Mouse (Mus musculus) fibroblast of lung, adult 2 months (primary cell): Measurements from ENCODE around the gene Aco2.
A peak's percentile ranks its signal among the peaks of the same experiment; 100 is the strongest.

ENCODE experiments used
- DNase-seq: peaks from one replicate; pipeline ENCODE4 v3.0.0-alpha.2; 2011; ENCODE audit warnings: low read depth

Gene Aco2

DNA sequence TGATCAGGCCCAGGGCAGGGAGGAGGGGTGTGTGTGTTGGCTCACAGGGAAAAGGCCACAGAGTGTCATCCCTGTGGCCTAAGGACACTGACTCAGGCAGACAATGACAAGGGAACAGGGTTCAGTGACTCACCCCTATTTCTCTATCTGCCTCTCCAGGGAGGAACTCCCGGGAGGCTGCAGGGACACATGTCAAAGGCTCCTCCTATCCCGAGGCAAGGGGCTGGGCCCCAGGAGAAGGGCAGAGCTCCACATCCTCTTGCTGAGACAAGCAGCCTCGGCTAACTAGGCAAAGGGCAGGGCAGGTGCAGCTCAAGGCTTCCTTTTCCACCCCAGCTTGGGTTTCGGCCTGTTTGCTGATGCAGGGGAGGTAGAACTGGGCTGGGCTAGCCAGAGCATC lies 26.4 kb upstream of the Aco2 start:
- no peak for DNase-seq

- DNase-seq, result no peak
Observed at GRCm38 (mm10) chr15:81846755-81847154, 25.4 kb upstream of the Aco2 start.

DNA sequence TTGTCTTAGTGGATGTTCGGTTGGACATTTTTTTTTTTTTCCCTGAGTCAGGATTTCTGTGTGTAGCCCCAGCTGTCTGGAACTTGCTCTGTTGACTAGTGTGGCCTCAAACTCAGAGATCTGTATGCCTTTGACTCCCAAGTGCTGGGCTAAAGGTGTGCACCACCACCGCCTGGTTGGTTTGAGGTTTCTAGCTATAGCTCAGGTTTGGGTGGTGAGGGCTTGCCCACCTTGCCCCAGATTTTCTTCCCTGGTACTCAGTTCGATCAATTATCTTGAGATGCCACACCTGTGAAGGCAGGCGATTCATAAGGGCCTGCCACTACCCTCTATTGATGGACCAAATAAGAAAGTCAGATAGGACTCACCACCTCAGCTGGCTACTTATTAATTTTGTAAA lies 24.9 kb upstream of the Aco2 start:
- no peak for DNase-seq

DNA sequence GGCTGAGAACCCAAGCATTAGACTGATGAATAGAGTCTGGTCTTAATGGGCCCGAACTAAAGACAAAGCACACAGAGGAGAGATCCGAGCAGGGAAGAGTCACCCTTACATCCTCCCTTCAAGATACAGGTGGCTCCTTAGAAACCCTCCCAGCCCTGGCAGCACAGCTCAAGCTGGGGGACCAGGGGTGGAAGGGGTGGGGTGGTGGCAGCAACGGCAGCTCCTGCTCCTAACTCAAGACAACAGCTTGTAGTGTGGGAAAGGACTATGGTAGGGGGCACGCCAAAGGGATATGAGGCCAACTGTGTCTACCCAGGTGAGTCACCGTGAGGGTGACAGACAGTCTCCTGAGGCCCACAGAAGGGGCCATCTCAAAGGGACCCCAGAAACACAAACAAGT lies 24.2 kb upstream of the Aco2 start:
- no peak for DNase-seq

- DNase-seq, result no peak
Observed at GRCm38 (mm10) chr15:81848301-81848700, 23.8 kb upstream of the Aco2 start.

DNA sequence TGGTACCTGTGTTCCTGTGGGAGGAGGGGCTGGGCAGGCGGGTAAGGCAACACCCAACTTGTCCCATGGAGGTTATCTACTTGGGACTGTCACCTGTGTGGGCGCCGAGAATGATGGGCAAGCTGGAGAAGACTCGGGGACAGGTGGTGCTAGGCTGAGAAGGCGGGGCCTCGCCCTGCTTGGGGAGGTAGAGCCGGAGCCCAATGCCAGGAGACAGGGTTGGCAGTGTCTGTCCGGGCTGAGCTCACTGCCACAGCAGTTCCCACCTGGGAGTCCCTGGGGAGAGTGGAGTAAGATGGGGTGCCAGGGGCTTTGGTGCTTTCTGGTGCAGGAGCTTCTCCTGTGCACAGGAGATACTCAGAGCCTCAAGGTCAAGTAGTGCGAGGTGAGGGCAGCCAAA lies 23.0 kb upstream of the Aco2 start:
- no peak for DNase-seq

DNA sequence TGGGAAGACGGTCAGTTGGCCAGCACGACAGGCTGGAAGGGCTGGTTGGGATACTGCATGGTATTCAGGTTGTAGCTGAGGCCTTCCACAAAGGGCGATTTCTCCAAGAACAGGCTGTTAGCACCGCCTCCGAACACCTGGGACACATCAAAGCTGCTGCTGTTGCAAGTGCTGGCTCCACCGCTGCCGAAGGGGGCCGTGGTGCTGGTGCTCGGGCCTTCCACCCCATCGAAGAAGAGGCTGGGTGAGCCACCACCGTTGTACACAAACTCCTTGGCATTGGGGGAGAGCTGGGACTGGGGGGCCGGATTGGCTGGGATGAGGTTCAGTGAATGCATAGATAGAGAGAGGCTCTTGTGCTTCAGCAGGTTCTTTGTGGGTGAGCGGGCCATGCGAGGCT lies 21.4 kb upstream of the Aco2 start:
- no peak for DNase-seq

- DNase-seq, result no peak
Observed at GRCm38 (mm10) chr15:81851375-81851774, 20.7 kb upstream of the Aco2 start.

- DNase-seq, result no peak
Observed at GRCm38 (mm10) chr15:81852411-81853000, 19.6 kb upstream of the Aco2 start.

- DNase-seq, result no peak
Observed at GRCm38 (mm10) chr15:81853081-81853480, 19.0 kb upstream of the Aco2 start.

DNA sequence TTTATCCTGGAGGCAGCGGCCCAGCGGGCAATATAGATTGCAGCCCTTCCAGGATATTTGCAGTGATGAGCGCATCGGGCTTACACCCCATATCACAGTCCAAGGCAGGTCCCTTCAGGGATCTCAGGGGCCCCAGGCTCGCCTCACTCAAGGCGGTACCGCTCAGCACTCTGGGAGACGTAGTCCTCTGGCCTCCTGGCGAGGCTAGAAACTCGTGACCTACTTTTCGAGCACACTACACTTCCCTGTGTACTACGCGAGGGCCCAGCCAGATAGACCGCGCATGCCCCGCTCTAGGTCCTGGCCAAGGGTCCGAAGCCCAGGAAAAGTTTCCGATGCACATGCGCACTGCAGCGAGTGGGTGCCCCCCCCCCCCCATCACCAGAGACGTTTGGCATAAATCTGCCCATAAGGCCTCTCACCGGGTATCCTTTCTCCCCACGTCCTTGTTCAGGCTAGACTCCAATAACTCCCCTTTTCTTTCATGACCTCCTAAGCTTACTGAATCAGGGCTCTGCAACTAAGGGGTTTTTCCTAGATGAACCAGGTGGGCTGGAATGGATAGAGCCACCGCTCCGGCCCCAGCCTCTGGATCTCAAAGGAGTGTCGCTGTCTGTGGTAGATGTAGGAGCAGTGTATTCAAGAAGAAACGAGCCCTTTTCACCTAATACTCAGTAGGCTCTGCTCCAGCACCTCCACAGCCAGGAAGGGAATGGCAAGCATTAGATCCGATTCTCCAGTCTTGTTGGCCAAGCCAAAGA lies 15.9 kb upstream of the Aco2 start:
- peak; percentile 85 for DNase-seq

GRCm38 (mm10) chr15:81856938-81857723 lies 15.0 kb upstream of the Aco2 start:
- no peak for DNase-seq

- no peak for DNase-seq
Observed at GRCm38 (mm10) chr15:81857724-81858116, 14.4 kb upstream of the Aco2 start.

DNA sequence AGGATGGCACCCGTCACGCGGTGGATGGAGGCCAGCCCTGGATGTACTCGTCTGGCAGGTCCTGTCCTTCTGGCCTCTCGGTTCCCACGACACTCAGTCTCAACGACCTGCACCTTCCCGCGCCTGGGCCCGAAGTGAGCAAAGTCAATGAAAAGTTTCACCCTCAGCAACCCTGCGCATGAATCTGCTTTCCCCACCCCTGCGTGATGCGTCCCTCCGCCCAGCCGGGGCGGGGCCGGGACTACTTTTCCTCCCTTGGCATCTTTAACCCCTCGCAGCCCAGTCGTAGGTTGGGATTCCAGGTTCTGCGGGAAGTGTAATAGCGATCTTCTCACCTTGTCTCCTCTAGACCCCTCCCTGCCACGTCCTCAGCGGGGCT lies 14.0 kb upstream of the Aco2 start:
- no peak for DNase-seq

DNA sequence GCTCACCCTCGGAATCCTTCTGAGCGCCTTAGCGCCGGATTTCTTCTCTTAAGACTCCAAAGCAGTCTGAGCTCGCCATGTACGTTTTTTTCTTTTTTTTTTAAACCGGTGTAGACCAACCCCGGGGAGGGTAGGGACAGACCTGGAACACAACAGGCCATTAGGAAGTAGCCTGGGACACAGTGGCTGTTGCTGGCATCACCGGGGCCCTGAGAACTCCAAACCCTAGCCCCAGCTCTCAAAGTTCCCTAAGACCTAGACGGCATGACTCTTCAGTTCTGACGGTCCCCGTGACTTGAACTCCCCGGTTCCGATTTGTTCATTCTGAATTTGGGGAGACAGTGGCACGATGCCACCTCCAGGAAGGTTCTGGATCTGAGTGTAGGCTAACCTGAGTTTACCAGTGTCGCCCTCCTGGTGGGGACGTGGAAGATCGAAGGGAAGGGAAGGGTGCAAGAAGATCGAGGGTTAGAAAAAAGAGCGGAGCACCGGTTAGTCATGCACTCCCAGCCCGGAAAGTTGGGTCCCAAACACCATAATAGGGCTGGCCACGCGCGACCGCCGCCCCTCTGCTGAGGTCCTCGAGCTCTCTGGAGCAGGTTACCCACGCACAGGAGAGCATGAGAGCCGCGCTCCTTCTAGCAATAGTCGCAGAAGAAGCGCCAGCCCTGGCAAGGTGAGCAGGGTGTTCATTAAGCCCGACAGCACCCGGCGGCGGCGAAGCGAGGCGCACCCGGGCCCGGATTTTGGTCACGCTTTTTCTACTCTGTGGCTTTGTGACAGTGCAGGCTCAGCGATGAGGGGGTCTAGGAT lies 13.4 kb upstream of the Aco2 start, which contains the start of gene Tob2:
Gene Tob2 (minus strand): TSS at position 280 of the 813 bp plus-strand sequence.
- DNase-seq, result no peak

GRCm38 (mm10) chr15:81859330-81860255 lies 12.5 kb upstream of the Aco2 start:
- peak; percentile 94 for DNase-seq

DNA sequence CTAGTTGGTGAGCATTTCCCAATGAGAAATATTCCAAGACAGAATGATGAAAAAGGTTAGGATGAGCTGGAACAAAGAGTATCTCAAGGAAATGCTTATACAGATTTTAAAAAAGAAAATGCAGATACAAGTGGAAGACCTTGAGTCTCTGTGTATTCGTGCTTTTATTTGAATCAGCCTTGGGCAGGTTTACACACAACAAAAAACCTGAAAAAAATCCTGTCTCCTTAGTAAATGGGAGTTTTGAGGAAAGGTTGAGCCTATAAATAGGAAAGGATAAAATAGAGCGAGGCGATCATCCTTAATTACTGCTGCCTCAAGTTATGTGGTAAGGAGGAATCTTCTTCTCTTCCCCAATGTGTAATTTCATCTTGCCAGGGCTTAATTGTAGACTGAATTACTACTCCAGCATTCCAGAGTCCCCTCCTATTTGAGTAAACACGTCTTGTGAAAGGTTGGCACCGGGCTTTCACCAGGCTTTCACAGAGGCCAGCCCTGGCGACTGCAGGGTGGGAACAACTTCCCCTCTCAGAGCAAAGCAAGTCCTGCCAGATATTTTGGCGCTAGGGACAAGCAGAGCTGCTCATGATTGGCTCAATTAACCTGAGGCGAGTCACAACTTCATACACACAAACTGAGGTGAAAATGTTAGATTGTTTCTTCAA lies 11.5 kb upstream of the Aco2 start:
- no peak for DNase-seq

DNA sequence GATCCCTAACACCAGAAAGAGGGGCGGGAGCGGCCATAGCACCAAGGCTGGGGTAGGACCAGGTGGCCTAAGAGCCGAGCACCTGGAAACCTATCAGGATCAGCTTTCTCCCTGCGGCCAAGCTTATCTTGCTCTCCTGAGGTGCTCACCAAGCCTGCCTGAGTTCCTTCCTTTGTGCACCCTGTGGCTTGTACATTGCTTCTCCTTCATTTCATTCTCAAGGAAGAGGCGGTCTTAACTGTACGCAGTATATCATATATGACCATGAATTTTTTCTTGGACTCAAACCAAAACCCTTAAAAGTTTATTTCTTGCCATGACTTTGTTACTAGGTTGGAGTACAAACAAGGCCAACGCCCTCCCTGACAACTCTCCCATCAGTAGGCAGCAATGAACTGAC lies 7.9 kb upstream of the Aco2 start:
- no peak for DNase-seq

DNA sequence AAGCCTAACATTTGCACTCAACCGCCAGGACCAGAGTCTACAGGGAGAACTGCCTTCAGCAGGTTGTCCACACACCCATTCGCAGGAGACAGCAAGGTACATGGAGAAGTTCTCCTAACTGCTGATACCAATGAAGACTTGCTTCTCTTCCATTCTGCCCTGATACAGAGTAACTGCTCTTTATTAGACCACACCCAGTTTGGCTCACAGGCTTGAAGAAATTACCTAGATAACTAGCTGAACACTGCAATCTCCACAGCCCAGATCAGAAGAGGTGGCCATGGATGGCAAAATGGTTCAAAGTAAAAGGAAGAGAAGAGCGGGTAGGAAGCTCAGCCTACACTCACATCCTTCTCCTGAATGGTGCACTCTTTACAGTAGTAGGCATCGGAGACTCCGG lies 2.1 kb upstream of the Aco2 start:
- DNase-seq, result no peak

GRCm38 (mm10) chr15:81871604-81872261 lies 376 bp upstream of the Aco2 start, which contains the start of gene Phf5a:
Gene Phf5a (minus strand): TSS chr15:81871911.
- DNase-seq, result peak; percentile 84
